Mouse (Mus musculus) cerebellum, postnatal 4 days (tissue): ENCODE data around the gene Trim58.

Source experiments
- DNase-seq, 2 experiments: peaks; one replicate each; pipeline ENCODE4 v3.0.0; 2022; ENCODE audit warnings: low spot score in 2 of 2, mixed read lengths in 1 of 2

The Trim58 gene

GRCm38 (mm10) chr11:58643350-58643749 is 3.1 kb downstream of the Trim58 start:
- peak in 1 of 2 experiments; percentile 18 for DNase-seq

- no peak for DNase-seq
Observed at GRCm38 (mm10) chr11:58655151-58655550, 14.9 kb downstream of the Trim58 start.

- DNase-seq, result no peak
Observed at GRCm38 (mm10) chr11:58658596-58658995, 18.3 kb downstream of the Trim58 start, which contains the start of gene Olfr322. Gene Olfr322 (plus strand): TSS chr11:58658782.

- no peak for DNase-seq
Observed at GRCm38 (mm10) chr11:58669252-58669651, 29.0 kb downstream of the Trim58 start.

- no peak for DNase-seq
Observed at GRCm38 (mm10) chr11:58671825-58672224, 31.6 kb downstream of the Trim58 start.

- DNase-seq, result no peak
Observed at GRCm38 (mm10) chr11:58680799-58681198, 40.5 kb downstream of the Trim58 start, which contains the start of gene Olfr320. Gene Olfr320 (plus strand): TSS chr11:58681099.

- DNase-seq, result no peak
Observed at GRCm38 (mm10) chr11:58698862-58699261, 58.6 kb downstream of the Trim58 start, which contains the start of gene Olfr319. Gene Olfr319 (plus strand): TSS chr11:58699162.
